Mouse (Mus musculus) spleen, embryonic (tissue): Measurements from ENCODE around the gene Ifi44.

Source experiments
- CTCF ChIA-PET: fragments of 350-600 bp; sonication (Branson Sonifier 250); formaldehyde crosslinking; loops from one replicate; lab custom pipeline; 2022; lab: Charles Lee

Ifi44 gene

DNA sequence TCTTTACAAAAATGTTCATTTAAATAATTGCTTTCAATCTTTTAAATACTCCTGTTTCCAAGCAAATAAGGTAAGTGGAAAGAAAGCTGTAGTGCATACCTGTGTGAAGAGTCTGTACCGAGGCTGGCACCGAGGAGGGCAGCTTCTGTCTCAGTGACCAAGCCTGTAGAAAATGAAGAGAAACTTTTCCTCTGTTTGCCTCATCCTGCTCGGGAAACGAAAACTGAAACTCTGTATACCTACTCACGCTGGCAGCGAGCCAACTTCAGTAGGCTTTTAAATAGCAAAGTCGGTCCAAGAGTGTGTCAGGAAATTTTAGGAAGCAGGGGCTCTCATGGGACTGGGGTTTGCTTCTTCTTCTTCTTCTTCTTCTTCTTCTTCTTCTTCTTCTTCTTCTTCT lies at the start of gene Ifi44:
Ifi44 (minus strand) TSS at position 224 of the 400 bp plus-strand sequence.
- CTCF ChIA-PET: no interaction called here

DNA sequence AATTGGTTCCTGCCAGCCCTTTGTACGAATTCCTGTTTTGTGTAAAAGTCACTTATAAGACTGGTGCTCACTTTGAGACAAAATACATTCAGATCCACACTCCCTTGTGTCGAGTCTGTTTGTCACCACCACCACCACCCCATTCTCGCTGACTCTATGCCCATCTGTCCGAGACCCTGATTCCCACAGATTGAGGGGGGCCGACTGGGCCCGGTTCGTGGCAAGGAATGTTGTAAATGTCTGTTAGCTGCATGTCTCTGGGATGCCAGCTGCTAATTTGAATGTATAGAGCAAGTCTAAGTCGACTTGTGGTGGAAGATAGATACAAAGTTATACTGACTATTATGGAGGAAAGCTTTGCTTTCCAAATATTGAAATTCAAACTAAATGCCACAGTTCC lies 38.9 kb upstream of the Ifi44 start:
- CTCF ChIA-PET: no interaction called here

DNA sequence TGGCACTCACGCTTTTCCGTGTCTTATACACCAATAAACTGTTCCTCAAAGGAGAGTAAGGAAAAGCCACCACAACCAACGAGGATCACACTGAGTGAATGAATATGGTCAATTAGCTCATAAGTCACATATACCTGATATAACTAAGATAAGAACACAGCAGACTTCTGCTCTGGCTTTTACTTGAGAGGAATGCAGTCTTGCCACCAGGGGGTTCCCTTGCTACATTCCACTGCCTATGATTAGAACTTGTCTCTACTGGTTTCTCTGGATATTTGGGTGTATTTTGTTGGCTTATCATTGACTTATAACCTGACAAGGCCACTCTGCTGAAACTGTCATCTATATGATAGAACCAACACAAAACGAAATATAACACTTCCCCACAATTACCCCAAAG lies 25.3 kb upstream of the Ifi44 start:
- CTCF ChIA-PET: no interaction called here

DNA sequence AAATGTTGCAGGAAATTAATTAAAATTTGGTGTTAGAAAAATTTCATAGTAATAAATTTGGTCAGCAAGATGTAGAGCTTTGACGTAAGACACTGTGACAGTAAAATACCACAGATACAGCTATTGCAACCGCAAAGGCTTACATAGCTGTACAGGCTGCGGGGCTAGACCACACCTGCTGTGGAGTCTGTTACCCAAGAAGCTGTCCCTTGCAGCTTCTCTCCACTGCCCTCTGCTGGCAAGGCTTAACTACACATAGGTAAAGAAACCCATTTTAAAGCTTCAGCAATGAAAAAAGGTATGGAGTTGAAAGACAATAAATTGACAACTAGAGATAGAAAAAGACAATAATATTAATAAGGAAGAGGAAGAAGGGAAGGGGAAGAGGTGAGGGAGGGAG lies 21.3 kb upstream of the Ifi44 start:
- CTCF ChIA-PET: interaction anchor here (0.7 kb wide), 1 partner anchor 93 kb away, joined by 3 read pairs; no protein-coding TSS in a partner anchor

DNA sequence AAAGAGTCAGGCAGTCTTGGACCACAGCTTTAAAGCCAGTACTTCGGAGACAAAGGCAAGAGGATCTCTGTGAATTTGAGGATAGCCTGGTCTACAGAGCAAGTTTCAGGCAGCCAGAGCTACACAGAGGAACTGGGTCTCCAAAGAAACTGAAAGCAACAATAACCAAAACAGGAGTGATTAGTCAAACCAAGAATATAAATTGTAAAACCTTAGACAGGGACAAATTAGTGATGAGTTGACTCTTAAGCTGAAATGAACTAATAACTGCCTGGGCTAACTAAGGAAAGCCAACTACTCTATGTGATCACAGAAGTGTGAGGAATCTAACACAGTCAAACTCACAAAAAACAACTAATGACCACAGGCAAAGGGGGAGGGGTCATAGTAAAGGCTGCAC lies 1.2 kb downstream of the Ifi44 start:
- CTCF ChIA-PET: no interaction called here

DNA sequence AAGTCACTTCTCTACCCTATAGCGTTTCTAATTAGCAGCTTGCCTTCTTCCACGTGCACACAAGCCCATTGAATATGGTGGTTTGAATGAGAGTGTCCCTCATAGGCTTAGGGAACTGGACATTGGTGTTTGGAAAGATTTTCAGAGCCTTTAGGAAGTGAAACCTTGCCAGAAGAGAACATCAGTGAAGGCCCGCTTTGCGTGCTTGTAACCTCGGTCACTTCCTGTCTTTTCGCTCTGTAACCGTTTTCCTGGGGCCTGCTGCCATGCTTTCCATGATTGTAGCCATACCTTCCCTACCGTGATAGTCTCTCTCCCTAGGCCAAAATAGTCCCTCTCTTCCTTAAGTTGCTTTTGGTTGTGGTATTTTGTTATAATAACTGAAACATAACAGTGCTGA lies 3.7 kb downstream of the Ifi44 start:
- CTCF ChIA-PET: no interaction called here

DNA sequence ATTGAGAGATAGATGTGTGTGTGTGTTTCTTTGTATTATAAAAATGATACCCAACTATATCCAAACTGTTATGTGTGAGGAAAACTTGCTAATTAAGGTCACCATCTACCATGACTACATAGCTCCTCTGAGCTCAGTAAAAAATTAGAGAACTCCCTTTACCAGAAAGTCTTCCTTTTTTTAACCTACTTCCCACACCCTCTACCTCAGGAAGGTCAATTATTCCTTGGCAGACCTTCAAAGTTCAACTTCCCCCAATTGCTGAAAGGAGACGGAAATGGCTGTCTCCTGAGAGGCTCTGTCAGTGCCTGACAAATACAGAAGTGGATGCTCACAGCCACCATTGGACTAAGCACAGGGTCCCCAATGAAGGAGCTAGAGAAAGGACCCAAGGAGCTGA lies 7.5 kb downstream of the Ifi44 start:
- CTCF ChIA-PET: no interaction called here

DNA sequence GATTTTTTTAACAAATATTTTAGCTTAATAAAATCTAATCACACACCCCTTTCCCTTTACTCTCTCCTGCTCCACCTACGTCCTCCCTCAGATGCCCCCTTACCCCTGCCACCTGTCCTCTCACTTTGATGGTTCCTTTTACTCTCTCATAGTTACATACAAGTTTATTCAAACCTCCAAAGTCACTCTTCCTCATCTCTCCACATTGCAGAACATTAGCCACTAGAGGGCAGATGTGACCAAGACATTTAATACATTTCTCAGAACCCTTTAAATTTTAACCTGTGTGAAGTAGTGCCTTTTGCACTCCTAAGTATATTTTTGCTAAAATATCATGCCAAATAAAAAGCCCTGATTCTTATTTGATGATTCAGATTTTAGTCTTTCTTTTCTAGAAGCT lies 33.5 kb downstream of the Ifi44 start:
- CTCF ChIA-PET: no interaction called here

DNA sequence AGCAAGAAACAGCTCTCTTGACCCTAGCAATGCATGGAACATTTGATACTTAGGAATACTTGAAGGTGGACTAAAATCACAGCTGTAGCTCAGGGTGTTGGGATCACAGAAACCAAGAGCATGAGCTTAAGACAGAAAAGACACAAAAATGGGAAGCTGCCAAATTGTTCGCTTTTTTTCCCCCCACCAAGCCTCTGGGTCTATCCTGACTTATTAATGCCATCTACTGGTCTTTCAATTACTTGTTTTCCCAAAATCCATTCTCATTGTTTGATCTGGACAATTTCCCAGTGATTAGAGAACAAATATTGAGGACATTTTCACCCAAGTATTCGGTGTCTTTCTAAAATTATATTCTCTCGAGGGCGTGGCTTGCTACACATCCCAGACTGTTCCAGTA lies 42.4 kb downstream of the Ifi44 start:
- CTCF ChIA-PET: no interaction called here
